Mouse (Mus musculus) limb, embryonic 12.5 days (tissue): ENCODE results near the gene Trappc3. TPM values are rescaled to one million over a fixed set of nuclear protein-coding genes. Genes with fewer than 3 reads are reported as not detected.

Experiments
- ATAC-seq: fragments of 200-750 bp; cut with Nextera tagmentation; 2 replicates; pipeline ENCODE4 v1.8.0; 2017; ENCODE audit warnings: low read depth, moderate TSS enrichment; ENCODE audit not compliant: insufficient number of reproducible peaks, insufficient read depth, low FRiP score, low TSS enrichment
- H3K27ac ChIP-seq: fragments of 300-500 bp; sonication (generic); 2 replicates; pipeline ENCODE4 v1.5.1; 2016; ENCODE audit warnings: mild to moderate bottlenecking, moderate library complexity
- H3K27me3 ChIP-seq: fragments of 300-500 bp; sonication (generic); 2 replicates; pipeline ENCODE4 v1.6.1; 2016; ENCODE audit warnings: mild to moderate bottlenecking, moderate library complexity
- H3K36me3 ChIP-seq: fragments of 300-500 bp; sonication (generic); 2 replicates; pipeline ENCODE4 v1.6.1; 2016; ENCODE audit warnings: mild to moderate bottlenecking, moderate library complexity
- H3K4me1 ChIP-seq: fragments of 300-500 bp; sonication (generic); replicated peaks from 2 replicates; pipeline ENCODE4 v1.6.1; 2016
- H3K4me2 ChIP-seq: fragments of 300-500 bp; sonication (generic); 2 replicates; pipeline ENCODE4 v1.6.1; 2016; ENCODE audit warnings: mild to moderate bottlenecking, moderate library complexity
- H3K4me3 ChIP-seq: fragments of 300-500 bp; sonication (generic); replicated peaks from 2 replicates; pipeline ENCODE4 v1.5.1; 2016; ENCODE audit warnings: mild to moderate bottlenecking
- H3K9ac ChIP-seq: fragments of 300-500 bp; sonication (generic); replicated peaks from 2 replicates; pipeline ENCODE4 v1.6.1; 2016; ENCODE audit warnings: mild to moderate bottlenecking, moderate library complexity
- H3K9me3 ChIP-seq: fragments of 300-500 bp; sonication (generic); 2 replicates; pipeline ENCODE4 v1.6.1; 2016; ENCODE audit warnings: mild to moderate bottlenecking, moderate library complexity
- WGBS: fragments of 180-500 bp; shearing (Covaris S2); methylation state at CpG from one replicate; pipeline ENCODE4 v1.1.7; 2016; 5-methylcytosine and 5-hydroxymethylcytosine counted together
- polyA plus RNA-seq: library from polyadenylated mRNA; unstranded; fragments of >200 nt; fragmentation: Nextera tagmentation; extraction: Ambion mirVana; gene quantifications from 2 replicates; pipeline ENCODE4 v1.2.1, GENCODE M21; 2016

Gene Trappc3
- polyA plus RNA-seq, 1 experiment from 2014 or later, result 105 TPM

DNA sequence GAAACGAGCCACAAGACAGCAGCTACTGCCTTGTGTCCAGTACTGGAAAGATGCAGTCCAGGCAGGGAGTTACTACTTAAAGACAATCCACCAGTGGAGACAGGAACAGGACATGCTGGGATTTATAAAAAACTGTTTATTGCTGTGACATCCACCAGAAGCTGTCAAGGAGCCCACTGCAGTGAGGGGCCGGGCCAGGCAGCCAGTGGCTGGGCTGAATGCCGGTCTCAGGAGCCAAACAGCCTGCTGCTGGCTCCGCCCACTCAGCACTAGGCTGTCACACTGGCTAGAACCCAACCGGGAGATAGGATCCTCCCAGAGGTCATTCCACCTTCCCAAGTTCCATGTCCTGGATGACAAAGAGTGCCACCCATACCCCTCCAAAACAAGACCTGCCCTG, 53.8 kb downstream of the Trappc3 start:
- Histone ChIP-seq H3K9me3 (no peaks in the 10 kb centered on the region), H3K27me3 (no peaks in the 10 kb centered on the region), H3K4me1 (peaks cover 30% of the 10 kb centered on the region), H3K27ac (no peak overlapping the region), H3K4me3 (no peak overlapping the region), H3K9ac (no peak overlapping the region), H3K36me3 (peaks cover 50% of the 10 kb centered on the region), H3K4me2 (no peak overlapping the region)
- ATAC-seq, result no peak
- WGBS, result 43% methylated on average over 5 of the region's 5 CpGs

GRCm38 (mm10) chr4:126316443-126317040, 54.4 kb downstream of the Trappc3 start:
- 92% methylated on average over 13 of the region's 13 CpGs for WGBS

GRCm38 (mm10) chr4:126319806-126320205, 57.7 kb downstream of the Trappc3 start:
- Histone ChIP-seq H3K27ac (no peak overlapping the region), H3K36me3 (peaks cover 49% of the 10 kb centered on the region), H3K4me3 (no peak overlapping the region), H3K4me1 (peaks cover 17% of the 10 kb centered on the region), H3K9me3 (no peaks in the 10 kb centered on the region), H3K4me2 (no peak overlapping the region), H3K27me3 (peaks cover 29% of the 10 kb centered on the region), H3K9ac (no peak overlapping the region)
- WGBS, result 91% methylated on average over 6 of the region's 6 CpGs
- no peak for ATAC-seq

More at GRCm38 (mm10) chr4:126316443-126317040, 54.4 kb downstream of the Trappc3 start:
- Histone ChIP-seq H3K4me1 (peaks cover 30% of the 10 kb centered on the region), H3K27ac (no peak overlapping the region), H3K27me3 (no peaks in the 10 kb centered on the region), H3K9me3 (no peaks in the 10 kb centered on the region), H3K4me2 (no peak overlapping the region), H3K36me3 (peaks cover 50% of the 10 kb centered on the region), H3K4me3 (no peak overlapping the region), H3K9ac (no peak overlapping the region)
- no peak for ATAC-seq

GRCm38 (mm10) chr4:126321111-126321853, 59.2 kb downstream of the Trappc3 start, which contains the start of gene Adprhl2:
Gene Adprhl2 (minus strand): TSS chr4:126321703.
- Histone ChIP-seq H3K36me3 (peaks cover 34% of the 10 kb centered on the region), H3K4me1 (peaks cover 24% of the 10 kb centered on the region), H3K27me3 (peaks cover 41% of the 10 kb centered on the region), H3K9me3 (no peaks in the 10 kb centered on the region), H3K27ac (peak within 1 kb of the TSS; percentile 83), H3K4me3 (peak within 1 kb of the TSS; percentile 86), H3K9ac (peak within 1 kb of the TSS; percentile 79), H3K4me2 (peak within 1 kb of the TSS; percentile 84)
- peak; percentile 69 for ATAC-seq
- WGBS, result under 1% methylated on average over 71 of the region's 80 CpGs

DNA sequence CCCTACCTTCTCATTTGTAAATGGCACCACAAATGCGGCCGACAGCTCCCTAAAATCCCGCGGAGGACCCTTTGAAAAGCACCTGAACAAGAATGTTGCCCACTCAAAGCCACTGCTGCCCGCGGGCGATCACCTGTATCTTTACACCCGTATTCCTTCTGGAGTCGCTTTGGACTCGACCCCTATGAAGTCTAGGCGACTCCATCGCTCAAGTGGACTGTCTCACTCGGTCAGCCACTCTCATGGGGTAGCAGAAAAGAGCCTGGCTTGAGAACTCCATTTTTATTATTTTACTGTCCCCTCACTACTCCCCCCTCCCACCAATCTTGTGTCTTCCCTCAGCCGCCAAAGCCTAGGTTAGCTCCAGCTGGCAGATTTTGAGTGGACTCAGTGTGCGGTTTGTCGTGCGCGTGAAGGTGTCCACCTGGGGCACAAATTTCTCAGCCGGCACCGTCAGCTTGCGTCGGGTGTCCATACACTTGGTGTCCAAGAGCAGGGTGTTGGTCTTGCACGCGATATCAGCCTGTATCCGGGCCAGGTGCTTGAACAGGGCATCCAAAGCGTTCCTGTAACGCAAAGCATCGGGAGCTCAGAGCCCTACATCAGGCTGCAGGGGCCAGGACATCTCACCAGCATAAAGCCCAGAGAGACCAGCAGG, 59.9 kb downstream of the Trappc3 start:
- 53% methylated on average over 28 of the region's 28 CpGs for WGBS
- Histone ChIP-seq H3K4me2 (peak overlapping the region; percentile 84), H3K9me3 (no peaks in the 10 kb centered on the region), H3K4me3 (peak overlapping the region; percentile 86), H3K27ac (no peak overlapping the region), H3K36me3 (peaks cover 27% of the 10 kb centered on the region), H3K4me1 (peaks cover 24% of the 10 kb centered on the region), H3K27me3 (peaks cover 43% of the 10 kb centered on the region), H3K9ac (no peak overlapping the region)
- ATAC-seq, result no peak; the same call in 1 of the 2 replicates

- peaks cover 46% of the 10 kb centered on the region for H3K27me3 ChIP-seq
- peaks cover 20% of the 10 kb centered on the region for H3K36me3 ChIP-seq
- H3K9me3 ChIP-seq, result no peaks in the 10 kb centered on the region
- 91% methylated on average over 13 of the region's 13 CpGs for WGBS
- ATAC-seq, result no peak
- no peak overlapping the region for H3K27ac ChIP-seq
- no peak overlapping the region for H3K9ac ChIP-seq
- no peak overlapping the region for H3K4me3 ChIP-seq
- H3K4me2 ChIP-seq, result no peak overlapping the region
- H3K4me1 ChIP-seq, result peaks cover 24% of the 10 kb centered on the region
Measured at GRCm38 (mm10) chr4:126322646-126323045, 60.5 kb downstream of the Trappc3 start.

- H3K27me3 ChIP-seq, result peaks cover 46% of the 10 kb centered on the region
- H3K4me2 ChIP-seq, result peak overlapping the region; percentile 51
- H3K36me3 ChIP-seq, result no peaks in the 10 kb centered on the region
- H3K4me3 ChIP-seq, result 0 out of 2 replicates have a peak overlapping the region, but pooled peaks have one; percentile 19
- no peaks in the 10 kb centered on the region for H3K9me3 ChIP-seq
- peaks cover 23% of the 10 kb centered on the region for H3K4me1 ChIP-seq
- 26% methylated on average over 13 of the region's 13 CpGs for WGBS
- no peak for ATAC-seq
- H3K27ac ChIP-seq, result peak overlapping the region; percentile 42; the same call in 1 of the 2 replicates
- peak overlapping the region; percentile 42; the same call in 1 of the 2 replicates for H3K9ac ChIP-seq
Measured at GRCm38 (mm10) chr4:126324861-126325260, 62.7 kb downstream of the Trappc3 start.

GRCm38 (mm10) chr4:126325281-126325861, 63.2 kb downstream of the Trappc3 start, which contains the start of gene Tekt2:
Gene Tekt2 (minus strand): TSS chr4:126325688.
- Histone ChIP-seq H3K9ac (peak within 1 kb of the TSS; percentile 42; the same call in 1 of the 2 replicates), H3K27ac (peak within 1 kb of the TSS; percentile 42; the same call in 1 of the 2 replicates)

More at GRCm38 (mm10) chr4:126325281-126325861, 63.2 kb downstream of the Trappc3 start, which contains the start of gene Tekt2:
- peaks cover 46% of the 10 kb centered on the region for H3K27me3 ChIP-seq
- no peaks in the 10 kb centered on the region for H3K36me3 ChIP-seq
- peak within 1 kb of the TSS; percentile 51 for H3K4me2 ChIP-seq
- H3K4me3 ChIP-seq, result peak within 1 kb of the TSS; percentile 19
- peaks cover 19% of the 10 kb centered on the region for H3K4me1 ChIP-seq
- H3K9me3 ChIP-seq, result no peaks in the 10 kb centered on the region
- 7% methylated on average over 23 of the region's 23 CpGs for WGBS
- ATAC-seq, result no peak

Other genes starting within 250 kb of the Trappc3 start
- 0.33 and 0.39 TPM in 2 replicates for gene Csf3r, start 237.8 kb upstream of the Trappc3 start, polyA plus RNA-seq
- 153 and 162 TPM in 2 replicates for gene Mrps15, start 215.4 kb upstream of the Trappc3 start, polyA plus RNA-seq
- 18.2 and 19.0 TPM in 2 replicates for gene Oscp1, start 203.8 kb upstream of the Trappc3 start, polyA plus RNA-seq
- gene Lsm10, start 165.7 kb upstream of the Trappc3 start, polyA plus RNA-seq, result 43.2 and 44.3 TPM in 2 replicates
- gene Stk40, start 158.4 kb upstream of the Trappc3 start, polyA plus RNA-seq, result 41.1 and 45.2 TPM in 2 replicates
- 65.6 and 67.5 TPM in 2 replicates for gene Eva1b, start 114.6 kb upstream of the Trappc3 start, polyA plus RNA-seq
- gene Sh3d21, start 98.8 kb upstream of the Trappc3 start, polyA plus RNA-seq, result 7.2 and 8.4 TPM in 2 replicates
- 303 and 349 TPM in 2 replicates for gene Thrap3, start 59.6 kb upstream of the Trappc3 start, polyA plus RNA-seq
- 83.5 and 85.1 TPM in 2 replicates for gene Map7d1, start 6.0 kb upstream of the Trappc3 start, polyA plus RNA-seq
- 13.3 and 16.7 TPM in 2 replicates for gene Col8a2, start 24.5 kb downstream of the Trappc3 start, polyA plus RNA-seq
- gene Adprhl2, start 59.4 kb downstream of the Trappc3 start, polyA plus RNA-seq, result 84.9 and 87.5 TPM in 2 replicates
- gene Tekt2, start 63.4 kb downstream of the Trappc3 start, polyA plus RNA-seq, result 13.6 and 14.8 TPM in 2 replicates
- gene Ago3, start 167.2 kb downstream of the Trappc3 start, polyA plus RNA-seq, result 17.2 and 18.8 TPM in 2 replicates
- gene Ago1, start 206.3 kb downstream of the Trappc3 start, polyA plus RNA-seq, result 5.4 and 5.8 TPM in 2 replicates